Mouse (Mus musculus) embryonic facial prominence, embryonic 13.5 days (tissue): ENCODE results near the gene Ddx55. TPM values are rescaled to one million over a fixed set of nuclear protein-coding genes. Genes with fewer than 3 reads are reported as not detected.
A peak's percentile ranks its signal among the peaks of the same experiment; 100 is the strongest.
"Not testable (repeated sequence)": the region's sequence is repeated elsewhere in the genome, so short reads cannot be mapped to it uniquely, and the experiment has no call there.

Experiments used
- ATAC-seq: fragments of 200-750 bp; cut with Nextera tagmentation; 2 replicates; pipeline ENCODE4 v1.8.0; 2017; ENCODE audit warnings: low read depth; ENCODE audit not compliant: insufficient number of reproducible peaks, insufficient read depth, low FRiP score, low TSS enrichment
- H3K27ac ChIP-seq: fragments of 300-500 bp; sonication (generic); 2 replicates; pipeline ENCODE4 v1.5.1; 2015; ENCODE audit warnings: moderate library complexity, mild to moderate bottlenecking, inconsistent platforms
- H3K27me3 ChIP-seq: fragments of 300-500 bp; sonication (generic); 2 replicates; pipeline ENCODE4 v1.6.1; 2015; ENCODE audit warnings: mild to moderate bottlenecking, inconsistent platforms
- H3K36me3 ChIP-seq: fragments of 300-500 bp; sonication (generic); 2 replicates; pipeline ENCODE4 v1.6.1; 2015; ENCODE audit warnings: mild to moderate bottlenecking, inconsistent platforms
- H3K4me1 ChIP-seq: fragments of 300-500 bp; sonication (generic); 2 replicates; pipeline ENCODE4 v1.6.1; 2015; ENCODE audit warnings: inconsistent platforms
- H3K4me2 ChIP-seq: fragments of 300-500 bp; sonication (generic); 2 replicates; pipeline ENCODE4 v1.6.1; 2015; ENCODE audit warnings: moderate library complexity, mild to moderate bottlenecking, inconsistent platforms
- H3K4me3 ChIP-seq: fragments of 300-500 bp; sonication (generic); 2 replicates; pipeline ENCODE4 v1.5.1; 2015; ENCODE audit warnings: mild to moderate bottlenecking, inconsistent platforms
- H3K9ac ChIP-seq: fragments of 300-500 bp; sonication (generic); 2 replicates; pipeline ENCODE4 v1.6.1; 2015; ENCODE audit warnings: mild to moderate bottlenecking, inconsistent platforms
- H3K9me3 ChIP-seq: fragments of 300-500 bp; sonication (generic); 2 replicates; pipeline ENCODE4 v1.6.1; 2016; ENCODE audit warnings: inconsistent platforms
- WGBS: fragments of 180-500 bp; shearing (Covaris S2); methylation state at CpG from one replicate; pipeline ENCODE4 v1.1.7; 2015; ENCODE audit warnings: mixed read lengths; 5-methylcytosine and 5-hydroxymethylcytosine counted together
- polyA plus RNA-seq: library from polyadenylated mRNA; unstranded; fragments of >200 nt; fragmentation: Nextera tagmentation; extraction: Ambion mirVana; gene quantifications from 2 replicates; pipeline ENCODE4 v1.2.1, GENCODE M21; 2015

Gene Ddx55
- polyA plus RNA-seq, 1 experiment from 2014 or later, result 19.6 TPM

GRCm38 (mm10) chr5:124539905-124540304 is 12.8 kb upstream of the Ddx55 start:
- peaks cover 16% of the 10 kb centered on the region for H3K4me1 ChIP-seq
- H3K4me3 ChIP-seq, result peak overlapping the region; percentile 82
- peak overlapping the region; percentile 76 for H3K27ac ChIP-seq
- 74% methylated on average over 4 of the region's 4 CpGs for WGBS
- peak overlapping the region; percentile 54 for H3K4me2 ChIP-seq
- peak overlapping the region; percentile 97; the same call in 1 of the 2 replicates for H3K9ac ChIP-seq
- H3K9me3 ChIP-seq, result no peaks in the 10 kb centered on the region
- H3K27me3 ChIP-seq, result peaks cover 5% of the 10 kb centered on the region; the same call in 1 of the 2 replicates
- ATAC-seq, result no peak
- peaks cover 24% of the 10 kb centered on the region for H3K36me3 ChIP-seq

- peak; percentile 95 for ATAC-seq
- under 1% methylated on average over 28 of the region's 35 CpGs for WGBS
These were observed 12.3 kb upstream of the Ddx55 start, which contains the start of gene Tmed2 for GRCm38 (mm10) chr5:124540383-124540786. Gene Tmed2, plus strand, starts transcription at chr5:124540695.

GRCm38 (mm10) chr5:124540905-124541601 is 11.6 kb upstream of the Ddx55 start:
- peak overlapping the region; percentile 82 for H3K4me2 ChIP-seq
- WGBS, result under 1% methylated on average over 81 of the region's 89 CpGs
- peak overlapping the region; percentile 82 for H3K4me3 ChIP-seq
- peaks cover 16% of the 10 kb centered on the region for H3K4me1 ChIP-seq
- ATAC-seq, result peak; percentile 57
- H3K27me3 ChIP-seq, result peaks cover 5% of the 10 kb centered on the region; the same call in 1 of the 2 replicates
- H3K9me3 ChIP-seq, result no peaks in the 10 kb centered on the region
- peaks cover 36% of the 10 kb centered on the region for H3K36me3 ChIP-seq
- H3K27ac ChIP-seq, result peak overlapping the region; percentile 76
- H3K9ac ChIP-seq, result peak overlapping the region; percentile 97

More at GRCm38 (mm10) chr5:124540383-124540786, 12.3 kb upstream of the Ddx55 start, which contains the start of gene Tmed2:
- H3K4me1 ChIP-seq, result peaks cover 16% of the 10 kb centered on the region
- peaks cover 29% of the 10 kb centered on the region for H3K36me3 ChIP-seq
- H3K4me2 ChIP-seq, result peak within 1 kb of the TSS; percentile 82
- H3K4me3 ChIP-seq, result peak within 1 kb of the TSS; percentile 82
- peak within 1 kb of the TSS; percentile 97 for H3K9ac ChIP-seq
- H3K27me3 ChIP-seq, result peaks cover 5% of the 10 kb centered on the region; the same call in 1 of the 2 replicates
- no peaks in the 10 kb centered on the region for H3K9me3 ChIP-seq
- H3K27ac ChIP-seq, result peak within 1 kb of the TSS; percentile 76

GRCm38 (mm10) chr5:124541602-124541973 is 11.1 kb upstream of the Ddx55 start:
- no peaks in the 10 kb centered on the region for H3K9me3 ChIP-seq
- peaks cover 15% of the 10 kb centered on the region for H3K4me1 ChIP-seq
- peaks cover 41% of the 10 kb centered on the region for H3K36me3 ChIP-seq
- peaks cover 4% of the 10 kb centered on the region; the same call in 1 of the 2 replicates for H3K27me3 ChIP-seq
- H3K4me3 ChIP-seq, result peak overlapping the region; percentile 82
- H3K9ac ChIP-seq, result peak overlapping the region; percentile 97
- H3K27ac ChIP-seq, result peak overlapping the region; percentile 76
- peak overlapping the region; percentile 82 for H3K4me2 ChIP-seq
- WGBS, result 12% methylated on average over 8 of the region's 8 CpGs
- no peak for ATAC-seq

- not testable (repeated sequence) for H3K4me3 ChIP-seq, H3K27me3 ChIP-seq, ATAC-seq, H3K9ac ChIP-seq, H3K27ac ChIP-seq, H3K4me2 ChIP-seq, H3K9me3 ChIP-seq
- 84% methylated on average over 4 of the region's 4 CpGs for WGBS
- Histone ChIP-seq H3K4me1 (peaks cover 14% of the 10 kb centered on the region), H3K36me3 (peaks cover 50% of the 10 kb centered on the region)
These were observed 1.9 kb upstream of the Ddx55 start for GRCm38 (mm10) chr5:124550737-124551136.

GRCm38 (mm10) chr5:124551349-124552093 is 1.1 kb upstream of the Ddx55 start:
- Histone ChIP-seq H3K4me1 (peaks cover 14% of the 10 kb centered on the region), H3K36me3 (peaks cover 48% of the 10 kb centered on the region), H3K4me3 (peak overlapping the region; percentile 90), H3K27ac (peak overlapping the region; percentile 85; the same call in 1 of the 2 replicates), H3K4me2 (peak overlapping the region; percentile 78), H3K9ac (peak overlapping the region; percentile 80)
- not testable (repeated sequence) for ATAC-seq, H3K27me3 ChIP-seq, H3K9me3 ChIP-seq
- WGBS, result 30% methylated on average over 5 of the region's 5 CpGs

- Histone ChIP-seq H3K27me3 (no peaks in the 10 kb centered on the region), H3K4me1 (peaks cover 14% of the 10 kb centered on the region), H3K4me2 (peak overlapping the region; percentile 78), H3K27ac (peak overlapping the region; percentile 85; the same call in 1 of the 2 replicates), H3K36me3 (peaks cover 49% of the 10 kb centered on the region), H3K4me3 (peak overlapping the region; percentile 90), H3K9ac (peak overlapping the region; percentile 80), H3K9me3 (no peaks in the 10 kb centered on the region)
- ATAC-seq, result no peak
- 6% methylated on average over 9 of the region's 9 CpGs for WGBS
These were observed 581 bp upstream of the Ddx55 start for GRCm38 (mm10) chr5:124552094-124552472.

GRCm38 (mm10) chr5:124553607-124554006 is 943 bp downstream of the Ddx55 start:
- Histone ChIP-seq H3K27me3 (no peaks in the 10 kb centered on the region), H3K36me3 (peaks cover 47% of the 10 kb centered on the region), H3K4me2 (peak overlapping the region; percentile 78), H3K4me3 (peak overlapping the region; percentile 90), H3K9me3 (no peaks in the 10 kb centered on the region), H3K9ac (peak overlapping the region; percentile 80; the same call in 1 of the 2 replicates), H3K4me1 (peaks cover 14% of the 10 kb centered on the region), H3K27ac (no peak overlapping the region)
- ATAC-seq, result no peak
- 48% methylated on average over 6 of the region's 6 CpGs for WGBS

GRCm38 (mm10) chr5:124555145-124555544 is 2.5 kb downstream of the Ddx55 start:
- Histone ChIP-seq H3K4me2 (no peak overlapping the region), H3K9ac (no peak overlapping the region), H3K9me3 (no peaks in the 10 kb centered on the region), H3K36me3 (peaks cover 60% of the 10 kb centered on the region), H3K27me3 (no peaks in the 10 kb centered on the region), H3K4me1 (peaks cover 14% of the 10 kb centered on the region), H3K27ac (no peak overlapping the region), H3K4me3 (no peak overlapping the region)
- no peak for ATAC-seq
- 76% methylated on average over 1 of the region's 1 CpGs for WGBS

- Histone ChIP-seq H3K36me3 (peaks cover 99% of the 10 kb centered on the region), H3K9ac (no peak overlapping the region; the same call in 1 of the 2 replicates), H3K27me3 (no peaks in the 10 kb centered on the region), H3K9me3 (no peaks in the 10 kb centered on the region), H3K4me3 (no peak overlapping the region), H3K4me1 (no peaks in the 10 kb centered on the region), H3K27ac (no peak overlapping the region), H3K4me2 (no peak overlapping the region)
- 85% methylated on average over 12 of the region's 12 CpGs for WGBS
- no peak for ATAC-seq
These were observed 18.4 kb downstream of the Ddx55 start for GRCm38 (mm10) chr5:124571068-124571467.

GRCm38 (mm10) chr5:124575467-124575866 is 22.8 kb downstream of the Ddx55 start:
- ATAC-seq, result no peak
- 93% methylated on average over 7 of the region's 7 CpGs for WGBS
- H3K36me3 ChIP-seq, result peaks cover 68% of the 10 kb centered on the region

More at GRCm38 (mm10) chr5:124575467-124575866, 22.8 kb downstream of the Ddx55 start:
- Histone ChIP-seq H3K4me2 (no peak overlapping the region), H3K4me1 (peaks cover 22% of the 10 kb centered on the region), H3K4me3 (no peak overlapping the region), H3K9ac (no peak overlapping the region), H3K27me3 (no peaks in the 10 kb centered on the region), H3K27ac (no peak overlapping the region), H3K9me3 (no peaks in the 10 kb centered on the region)
